Mouse (Mus musculus) stomach, postnatal 0 days (tissue): ENCODE measurements around the gene Dusp9. TPM values are rescaled to one million over a fixed set of nuclear protein-coding genes. Genes with fewer than 3 reads are reported as not detected.

ENCODE experiments used
- ATAC-seq: fragments of 200-750 bp; cut with Nextera tagmentation; 2 replicates; pipeline ENCODE4 v1.8.0; 2017; ENCODE audit not compliant: low FRiP score, low TSS enrichment
- DNase-seq: peaks from one replicate; pipeline ENCODE4 v3.0.0-alpha.2; 2016; ENCODE audit warnings: low spot score
- H3K27ac ChIP-seq: fragments of 300-500 bp; sonication (generic); replicated peaks from 2 replicates; pipeline ENCODE4 v1.5.1; 2014; ENCODE audit warnings: mild to moderate bottlenecking, control low read depth
- H3K27me3 ChIP-seq: fragments of 300-500 bp; sonication (generic); 2 replicates; pipeline ENCODE4 v1.6.1; 2014; ENCODE audit warnings: low read length; ENCODE audit not compliant: control insufficient read depth, insufficient read depth
- H3K36me3 ChIP-seq: fragments of 300-500 bp; sonication (generic); 2 replicates; pipeline ENCODE4 v1.6.1; 2014; ENCODE audit warnings: low read length, mixed read lengths; ENCODE audit not compliant: control insufficient read depth, insufficient read depth
- H3K4me1 ChIP-seq: fragments of 300-500 bp; sonication (generic); replicated peaks from 2 replicates; pipeline ENCODE4 v1.6.1; 2014; ENCODE audit warnings: antibody characterized with exemption; ENCODE audit not compliant: control insufficient read depth, insufficient read depth
- H3K4me2 ChIP-seq: fragments of 300-500 bp; sonication (generic); replicated peaks from 2 replicates; pipeline ENCODE4 v1.6.1; 2014; ENCODE audit warnings: low read depth, mild to moderate bottlenecking, control low read depth, moderate library complexity
- H3K4me3 ChIP-seq: fragments of 300-500 bp; sonication (generic); 2 replicates; pipeline ENCODE4 v1.5.1; 2014; ENCODE audit warnings: low read depth, low read length, control low read depth
- H3K9ac ChIP-seq: fragments of 300-500 bp; sonication (generic); 2 replicates; pipeline ENCODE4 v1.6.1; 2014; ENCODE audit warnings: mild to moderate bottlenecking, low read length, control low read depth, mixed read lengths
- H3K9me3 ChIP-seq: fragments of 300-500 bp; sonication (generic); 2 replicates; pipeline ENCODE4 v1.6.1; 2016; ENCODE audit warnings: low read length; ENCODE audit not compliant: control insufficient read depth
- CTCF ChIP-seq: IDR thresholded peaks from 2 replicates; pipeline ENCODE4 v1.5.1; 2016; ENCODE audit warnings: antibody characterized with exemption, low read depth, mild to moderate bottlenecking, moderate library complexity
- EP300 ChIP-seq: optimal IDR thresholded peaks from 2 replicates; pipeline ENCODE3; 2016; ENCODE audit warnings: antibody characterized with exemption
- WGBS: fragments of 180-500 bp; shearing (Covaris S2); extraction: QIAGEN DNeasy Blood & Tissue Kit; methylation state at CpG from one replicate; pipeline ENCODE4 v1.1.7; 2014; 5-methylcytosine and 5-hydroxymethylcytosine counted together
- polyA plus RNA-seq: library from polyadenylated mRNA; unstranded; fragments of >200 nt; fragmentation: Nextera tagmentation; extraction: Ambion mirVana; gene quantifications from 2 replicates; pipeline ENCODE4 v1.2.1, GENCODE M21; 2015

The Dusp9 gene
- polyA plus RNA-seq, 1 experiment from 2014 or later = 8.9 TPM

- no peak overlapping the region; the same call in 1 of the 2 replicates for H3K9ac ChIP-seq
- ATAC-seq (peak; percentile 16; the same call in 1 of the 2 replicates), DNase-seq (no peak)
- WGBS = 13% methylated on average over 36 of the region's 41 CpGs
- no peaks in the 10 kb centered on the region for H3K9me3 ChIP-seq
- H3K4me1 ChIP-seq = no peaks in the 10 kb centered on the region
- no peaks in the 10 kb centered on the region for H3K27me3 ChIP-seq
- H3K27ac ChIP-seq = no peak overlapping the region
- TF ChIP-seq CTCF = no peak
- no peak for TF ChIP-seq EP300
- peak overlapping the region; percentile 29; the same call in 1 of the 2 replicates for H3K4me3 ChIP-seq
- H3K4me2 ChIP-seq = peak overlapping the region; percentile 49
- H3K36me3 ChIP-seq = no peaks in the 10 kb centered on the region
Observed at GRCm38 (mm10) chrX:73639901-73640469, 766 bp downstream of the Dusp9 start.

GRCm38 (mm10) chrX:73645121-73645520, 5.9 kb downstream of the Dusp9 start:
- Histone ChIP-seq H3K36me3 (no peaks in the 10 kb centered on the region), H3K4me1 (no peaks in the 10 kb centered on the region), H3K27ac (no peak overlapping the region), H3K9ac (no peak overlapping the region), H3K9me3 (no peaks in the 10 kb centered on the region), H3K27me3 (no peaks in the 10 kb centered on the region), H3K4me2 (no peak overlapping the region), H3K4me3 (no peak overlapping the region)
- TF ChIP-seq EP300 (no peak), CTCF (no peak)
- 36% methylated on average over 4 of the region's 4 CpGs for WGBS
- no peak for ATAC-seq
- no peak for DNase-seq

GRCm38 (mm10) chrX:73650869-73651268, 11.7 kb downstream of the Dusp9 start:
- Histone ChIP-seq H3K27me3 (no peaks in the 10 kb centered on the region), H3K4me1 (no peaks in the 10 kb centered on the region), H3K9ac (no peak overlapping the region), H3K27ac (no peak overlapping the region), H3K4me2 (no peak overlapping the region), H3K36me3 (no peaks in the 10 kb centered on the region), H3K9me3 (no peaks in the 10 kb centered on the region), H3K4me3 (no peak overlapping the region)
- WGBS = 57% methylated on average over 3 of the region's 3 CpGs
- TF ChIP-seq CTCF = no peak
- no peak for TF ChIP-seq EP300
- DNase-seq (no peak), ATAC-seq (no peak)

DNA sequence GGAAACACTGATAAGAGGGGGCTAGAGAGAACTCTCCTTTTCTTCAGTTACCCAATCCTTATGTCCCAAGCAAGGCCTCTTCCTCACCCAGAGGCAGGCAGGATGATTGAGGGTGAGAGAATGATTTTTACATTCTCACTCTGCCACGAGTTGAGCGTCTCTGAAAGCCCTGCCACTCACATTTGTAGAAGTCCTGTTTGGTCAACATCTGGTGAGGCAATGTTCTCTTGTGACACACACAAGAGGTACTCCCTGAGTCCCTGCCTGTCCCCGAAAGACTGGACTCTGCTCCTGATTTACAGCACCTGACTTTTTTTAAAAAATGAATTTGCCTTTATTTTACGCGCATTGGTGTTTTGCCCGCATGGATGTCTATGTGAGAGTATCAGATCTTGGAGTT, 14.2 kb downstream of the Dusp9 start:
- TF ChIP-seq EP300 (no peak), CTCF (no peak)
- H3K4me3 ChIP-seq = no peak overlapping the region
- H3K9ac ChIP-seq = no peak overlapping the region
- H3K4me1 ChIP-seq = no peaks in the 10 kb centered on the region
- ATAC-seq = no peak
- no peak overlapping the region for H3K4me2 ChIP-seq
- no peaks in the 10 kb centered on the region for H3K27me3 ChIP-seq
- no peak for DNase-seq
- H3K9me3 ChIP-seq = no peaks in the 10 kb centered on the region
- H3K27ac ChIP-seq = no peak overlapping the region
- no peaks in the 10 kb centered on the region for H3K36me3 ChIP-seq
- 83% methylated on average over 6 of the region's 6 CpGs for WGBS

DNA sequence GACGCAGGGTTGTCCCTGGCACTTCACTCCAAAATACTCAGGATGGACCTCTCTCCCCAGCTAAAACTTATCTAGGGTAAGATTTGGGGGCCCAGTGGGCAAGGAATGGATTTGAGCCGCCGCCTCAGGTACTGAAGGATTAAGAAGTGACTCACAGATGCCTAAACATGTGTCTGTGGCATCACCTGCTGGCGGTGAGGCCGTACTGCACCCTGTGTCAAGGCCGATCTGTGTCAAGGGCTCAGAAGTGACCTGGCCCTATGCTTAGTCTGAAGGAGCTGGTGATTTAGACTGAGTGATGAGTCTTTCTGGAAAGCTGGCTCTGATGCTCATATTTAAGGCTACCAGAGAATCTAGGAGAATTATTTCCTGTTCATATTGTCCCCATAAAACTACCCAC, 15.0 kb downstream of the Dusp9 start:
- DNase-seq = peak; percentile 78
- WGBS = 22% methylated on average over 6 of the region's 6 CpGs
- H3K27me3 ChIP-seq = no peaks in the 10 kb centered on the region

GRCm38 (mm10) chrX:73655529-73655928, 16.3 kb downstream of the Dusp9 start:
- no peak overlapping the region for H3K9ac ChIP-seq
- no peaks in the 10 kb centered on the region for H3K27me3 ChIP-seq
- H3K4me2 ChIP-seq = no peak overlapping the region
- H3K4me3 ChIP-seq = no peak overlapping the region
- 56% methylated on average over 3 of the region's 3 CpGs for WGBS
- no peaks in the 10 kb centered on the region for H3K4me1 ChIP-seq
- TF ChIP-seq EP300 (no peak), CTCF (peak; percentile 75)
- no peaks in the 10 kb centered on the region for H3K36me3 ChIP-seq
- ATAC-seq = 0 out of 2 replicates have a peak, but pooled peaks have one; percentile 31
- peak; percentile 59 for DNase-seq
- H3K9me3 ChIP-seq = no peaks in the 10 kb centered on the region
- no peak overlapping the region for H3K27ac ChIP-seq

More for the DNA sequence above, 15.0 kb downstream of the Dusp9 start:
- peak; percentile 75 for ATAC-seq
- Histone ChIP-seq H3K27ac (no peak overlapping the region), H3K36me3 (no peaks in the 10 kb centered on the region), H3K4me3 (no peak overlapping the region), H3K9me3 (no peaks in the 10 kb centered on the region), H3K4me1 (no peaks in the 10 kb centered on the region), H3K4me2 (no peak overlapping the region), H3K9ac (no peak overlapping the region)
- no peak for TF ChIP-seq EP300
- TF ChIP-seq CTCF = peak; percentile 93
